Mouse (Mus musculus) adrenal gland, adult (tissue): ENCODE measurements around the gene Gm38392.
A peak's percentile ranks its signal among the peaks of the same experiment; 100 is the strongest.
"Not testable (repeated sequence)": the region's sequence is repeated elsewhere in the genome, so short reads cannot be mapped to it uniquely, and the experiment has no call there.

Experiments used
- DNase-seq, 2 experiments: peaks; one replicate each; pipeline ENCODE4 v3.0.0; 2022 to 2023; ENCODE audit warnings: low spot score in 1 of 2; ENCODE audit not compliant: inconsistent age in 2 of 2

Gene Gm38392

GRCm38 (mm10) chr3:88287110-88287509 is at the start of gene Gm38392:
Gm38392 (minus strand) TSS chr3:88287210.
- DNase-seq: no peak

GRCm38 (mm10) chr3:88336058-88337013 is 49.3 kb upstream of the Gm38392 start, which contains the start of the genes Tmem79 and Smg5:
Tmem79 (minus strand) TSS chr3:88336148.
Smg5 (plus strand) TSS chr3:88336260.
- peak; percentile 97 to 99 for DNase-seq

GRCm38 (mm10) chr3:88335436-88336053 is 48.5 kb upstream of the Gm38392 start:
- peak in 1 of 2 experiments; percentile 88 for DNase-seq

GRCm38 (mm10) chr3:88334902-88335435 is 48.0 kb upstream of the Gm38392 start:
- DNase-seq: peak in 1 of 2 experiments; percentile 49

- DNase-seq: peak in 1 of 2 experiments; percentile 41
These were observed 47.1 kb upstream of the Gm38392 start for GRCm38 (mm10) chr3:88334029-88334658.

GRCm38 (mm10) chr3:88331282-88331681 is 44.3 kb upstream of the Gm38392 start:
- DNase-seq: peak; percentile 50 to 86

GRCm38 (mm10) chr3:88328956-88329355 is 41.9 kb upstream of the Gm38392 start:
- no peak for DNase-seq

GRCm38 (mm10) chr3:88324951-88325405 is 38.0 kb upstream of the Gm38392 start, which contains the start of gene Glmp:
Glmp (plus strand) TSS chr3:88325023.
- DNase-seq: peak; percentile 65 to 88

GRCm38 (mm10) chr3:88299172-88299571 is 12.2 kb upstream of the Gm38392 start:
- no peak for DNase-seq

GRCm38 (mm10) chr3:88297321-88297851 is 10.4 kb upstream of the Gm38392 start:
- no peak for DNase-seq

- DNase-seq: peak; percentile 98 to 99
These were observed 9.7 kb upstream of the Gm38392 start, which contains the start of the genes Tsacc and Cct3 for GRCm38 (mm10) chr3:88296561-88297318. Tsacc (minus strand) TSS chr3:88296999. Cct3 (plus strand) TSS chr3:88297116.

- DNase-seq: no peak
These were observed 9.1 kb upstream of the Gm38392 start for GRCm38 (mm10) chr3:88296110-88296560.

GRCm38 (mm10) chr3:88295272-88295671 is 8.3 kb upstream of the Gm38392 start:
- not testable (repeated sequence) for DNase-seq

GRCm38 (mm10) chr3:88291970-88292369 is 5.0 kb upstream of the Gm38392 start:
- peak; percentile 32 to 72 for DNase-seq

GRCm38 (mm10) chr3:88288133-88288713 is 1.2 kb upstream of the Gm38392 start:
- not testable (repeated sequence) for DNase-seq

GRCm38 (mm10) chr3:88285565-88285895 is 1.5 kb downstream of the Gm38392 start:
- not testable (repeated sequence) for DNase-seq

- not testable (repeated sequence) for DNase-seq
These were observed 2.0 kb downstream of the Gm38392 start for GRCm38 (mm10) chr3:88284815-88285564.

GRCm38 (mm10) chr3:88281141-88281916 is 5.7 kb downstream of the Gm38392 start:
- DNase-seq: not testable (repeated sequence)
